Mouse (Mus musculus): ENCODE measurements at regions not wholly inside any gene's neighbourhood (a gene's known extent, or its start where the extent isn't known, plus 50 kb on each side); places are given as distances from the start of the nearest gene placed in this dataset.

GRCm38 (mm10) chr1:42755958-42756357 is 60.4 kb downstream of the Pou3f3 start:
- no peak overlapping the region for H3K27ac ChIP-seq (ENCODE audit: control insufficient read depth, insufficient read depth, low read depth, low read length)
- TF ChIP-seq CTCF (IDR thresholded peaks at IDR 0.05; ENCODE audit: control insufficient read depth, insufficient read depth, insufficient replicate concordance, low read depth, low read length) (no peak), POLR2A (IDR thresholded peaks at IDR 0.05; ENCODE audit: control insufficient read depth, low read depth, low read length) (no peak)
- H3K4me1 ChIP-seq (ENCODE audit: control insufficient read depth, insufficient read depth, low read length) = no peaks in the 10 kb centered on the region
- no peak overlapping the region for H3K4me3 ChIP-seq (ENCODE audit: control insufficient read depth, low read depth, low read length)
- H3K27me3 ChIP-seq (ENCODE audit: control insufficient read depth, insufficient read depth, low read length) = no peaks in the 10 kb centered on the region
- no peaks in the 10 kb centered on the region for H3K36me3 ChIP-seq (ENCODE audit: control insufficient read depth, insufficient read depth, low read length)

GRCm38 (mm10) chr1:42756497-42756896 is 60.9 kb downstream of the Pou3f3 start:
- no peak overlapping the region for H3K4me3 ChIP-seq (ENCODE audit: control insufficient read depth, low read depth, low read length)
- H3K4me1 ChIP-seq (ENCODE audit: control insufficient read depth, insufficient read depth, low read length) = peaks cover 2% of the 10 kb centered on the region; the same call in 1 of the 2 replicates
- no peak overlapping the region for H3K27ac ChIP-seq (ENCODE audit: control insufficient read depth, insufficient read depth, low read depth, low read length)
- TF ChIP-seq CTCF (IDR thresholded peaks at IDR 0.05; ENCODE audit: control insufficient read depth, insufficient read depth, insufficient replicate concordance, low read depth, low read length) = no peak
- TF ChIP-seq POLR2A (IDR thresholded peaks at IDR 0.05; ENCODE audit: control insufficient read depth, low read depth, low read length) = no peak
- H3K36me3 ChIP-seq (ENCODE audit: control insufficient read depth, insufficient read depth, low read length) = no peaks in the 10 kb centered on the region
- H3K27me3 ChIP-seq (ENCODE audit: control insufficient read depth, insufficient read depth, low read length) = no peaks in the 10 kb centered on the region

DNA sequence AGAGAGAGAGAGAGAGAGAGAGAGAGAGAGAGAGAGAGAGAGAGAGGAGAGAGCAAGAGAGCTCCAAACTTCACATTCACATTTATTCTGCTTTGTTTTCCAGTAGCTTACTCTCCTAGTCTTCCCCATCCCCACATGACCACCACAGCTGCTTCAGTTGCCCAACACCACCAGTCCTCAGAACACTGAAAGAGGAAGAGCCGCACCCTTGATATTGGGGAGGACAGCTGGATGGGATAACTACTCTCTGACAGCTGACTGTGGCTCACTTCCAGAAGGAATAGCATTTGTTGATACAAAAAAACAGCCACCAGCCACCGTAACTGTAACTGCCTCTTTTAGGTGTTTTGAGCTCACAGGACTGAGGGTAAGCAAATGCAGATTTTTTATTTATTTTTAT is 67.9 kb downstream of the Pou3f3 start:
- TF ChIP-seq CTCF (IDR thresholded peaks at IDR 0.05; ENCODE audit: control insufficient read depth, insufficient read depth, insufficient replicate concordance, low read depth, low read length) (no peak), POLR2A (IDR thresholded peaks at IDR 0.05; ENCODE audit: control insufficient read depth, low read depth, low read length) (no peak)
- Histone ChIP-seq H3K4me3 (ENCODE audit: control insufficient read depth, low read depth, low read length) (no peak overlapping the region), H3K36me3 (ENCODE audit: control insufficient read depth, insufficient read depth, low read length) (no peaks in the 10 kb centered on the region), H3K27me3 (ENCODE audit: control insufficient read depth, insufficient read depth, low read length) (no peaks in the 10 kb centered on the region), H3K27ac (ENCODE audit: control insufficient read depth, insufficient read depth, low read depth, low read length) (no peak overlapping the region), H3K4me1 (ENCODE audit: control insufficient read depth, insufficient read depth, low read length) (peaks cover 5% of the 10 kb centered on the region; the same call in 1 of the 2 replicates)

GRCm38 (mm10) chr1:42764048-42764447 is 68.5 kb downstream of the Pou3f3 start:
- H3K27ac ChIP-seq (ENCODE audit: control insufficient read depth, insufficient read depth, low read depth, low read length) = no peak overlapping the region
- H3K4me1 ChIP-seq (ENCODE audit: control insufficient read depth, insufficient read depth, low read length) = peaks cover 5% of the 10 kb centered on the region; the same call in 1 of the 2 replicates
- no peaks in the 10 kb centered on the region for H3K27me3 ChIP-seq (ENCODE audit: control insufficient read depth, insufficient read depth, low read length)
- TF ChIP-seq POLR2A (IDR thresholded peaks at IDR 0.05; ENCODE audit: control insufficient read depth, low read depth, low read length) (no peak), CTCF (IDR thresholded peaks at IDR 0.05; ENCODE audit: control insufficient read depth, insufficient read depth, insufficient replicate concordance, low read depth, low read length) (no peak)
- H3K36me3 ChIP-seq (ENCODE audit: control insufficient read depth, insufficient read depth, low read length) = no peaks in the 10 kb centered on the region
- no peak overlapping the region for H3K4me3 ChIP-seq (ENCODE audit: control insufficient read depth, low read depth, low read length)

- Histone ChIP-seq H3K27me3 (ENCODE audit: control insufficient read depth, insufficient read depth, low read length) (no peaks in the 10 kb centered on the region), H3K4me3 (ENCODE audit: control insufficient read depth, low read depth, low read length) (no peak overlapping the region), H3K36me3 (ENCODE audit: control insufficient read depth, insufficient read depth, low read length) (no peaks in the 10 kb centered on the region), H3K4me1 (ENCODE audit: control insufficient read depth, insufficient read depth, low read length) (peaks cover 2% of the 10 kb centered on the region; the same call in 1 of the 2 replicates), H3K27ac (ENCODE audit: control insufficient read depth, insufficient read depth, low read depth, low read length) (no peak overlapping the region)
- TF ChIP-seq CTCF (IDR thresholded peaks at IDR 0.05; ENCODE audit: control insufficient read depth, insufficient read depth, insufficient replicate concordance, low read depth, low read length) (no peak), POLR2A (IDR thresholded peaks at IDR 0.05; ENCODE audit: control insufficient read depth, low read depth, low read length) (no peak)
Observed at GRCm38 (mm10) chr1:42770085-42770484, 74.5 kb downstream of the Pou3f3 start.

GRCm38 (mm10) chr1:42772000-42772399 is 76.4 kb downstream of the Pou3f3 start:
- H3K27me3 ChIP-seq (ENCODE audit: control insufficient read depth, insufficient read depth, low read length) = no peaks in the 10 kb centered on the region
- no peak overlapping the region for H3K27ac ChIP-seq (ENCODE audit: control insufficient read depth, insufficient read depth, low read depth, low read length)
- TF ChIP-seq CTCF (IDR thresholded peaks at IDR 0.05; ENCODE audit: control insufficient read depth, insufficient read depth, insufficient replicate concordance, low read depth, low read length) = no peak
- no peak for TF ChIP-seq POLR2A (IDR thresholded peaks at IDR 0.05; ENCODE audit: control insufficient read depth, low read depth, low read length)
- H3K36me3 ChIP-seq (ENCODE audit: control insufficient read depth, insufficient read depth, low read length) = no peaks in the 10 kb centered on the region
- peaks cover 2% of the 10 kb centered on the region; the same call in 1 of the 2 replicates for H3K4me1 ChIP-seq (ENCODE audit: control insufficient read depth, insufficient read depth, low read length)
- no peak overlapping the region for H3K4me3 ChIP-seq (ENCODE audit: control insufficient read depth, low read depth, low read length)

DNA sequence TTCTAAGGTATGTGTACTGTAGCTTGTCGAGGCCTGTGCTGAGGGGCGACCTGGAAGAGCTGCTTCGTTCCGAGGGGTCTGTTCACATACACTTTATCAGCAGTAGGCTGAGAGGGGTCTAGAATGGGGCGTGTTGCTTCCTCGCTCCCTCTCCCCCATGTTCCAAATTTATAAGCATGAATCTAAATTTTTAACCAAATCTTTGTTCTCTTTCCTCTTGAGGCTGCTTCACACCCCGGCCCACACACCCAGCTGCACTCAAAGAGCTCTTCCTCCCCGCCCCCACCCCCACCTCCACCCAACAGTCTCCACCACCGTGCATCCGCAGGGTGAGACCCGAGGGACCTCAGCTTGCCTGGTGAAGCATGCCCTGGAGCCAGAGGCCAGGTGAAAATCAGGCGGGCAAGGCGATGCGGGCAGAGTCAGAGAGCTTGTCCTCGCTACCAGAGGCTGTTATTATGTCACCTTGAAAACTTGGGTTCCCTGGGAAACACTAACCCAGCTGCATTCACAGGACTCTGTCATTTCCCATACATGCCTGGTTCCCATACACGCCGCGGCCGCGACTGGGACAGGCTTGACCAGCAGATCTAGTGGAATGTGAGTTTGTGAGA is 77.1 kb upstream of the Mrps9 start:
- no peak for TF ChIP-seq POLR2A (IDR thresholded peaks at IDR 0.05; ENCODE audit: control insufficient read depth, low read depth, low read length)
- TF ChIP-seq CTCF (IDR thresholded peaks at IDR 0.05; ENCODE audit: control insufficient read depth, insufficient read depth, insufficient replicate concordance, low read depth, low read length) = no peak
- Histone ChIP-seq H3K27ac (ENCODE audit: control insufficient read depth, insufficient read depth, low read depth, low read length) (no peak overlapping the region), H3K4me3 (ENCODE audit: control insufficient read depth, low read depth, low read length) (no peak overlapping the region), H3K4me1 (ENCODE audit: control insufficient read depth, insufficient read depth, low read length) (peaks cover 2% of the 10 kb centered on the region; the same call in 1 of the 2 replicates), H3K27me3 (ENCODE audit: control insufficient read depth, insufficient read depth, low read length) (no peaks in the 10 kb centered on the region), H3K36me3 (ENCODE audit: control insufficient read depth, insufficient read depth, low read length) (no peaks in the 10 kb centered on the region)
